Mouse (Mus musculus) left cerebral cortex, adult 2 months (tissue): ENCODE measurements around the gene Tyw1. TPM values are rescaled to one million over a fixed set of nuclear protein-coding genes. Genes with fewer than 3 reads are reported as not detected.

Source experiments
- DNase-seq, 2 experiments: peaks; one replicate each; pipeline ENCODE4 v3.0.0; 2021 to 2022; ENCODE audit warnings: low spot score in 2 of 2, mixed read lengths in 1 of 2; ENCODE audit errors: extremely low spot score in 1 of 2
- H3K27ac ChIP-seq: fragments of 200-600 bp; 2 replicates; pipeline ENCODE4 v1.8.1; 2022
- H3K4me3 ChIP-seq: fragments of 200-600 bp; 2 replicates; pipeline ENCODE4 v1.8.1; 2022
- CTCF ChIP-seq: fragments of 200-600 bp; IDR thresholded peaks from 2 replicates; pipeline ENCODE4 v1.8.1; 2022; ENCODE audit warnings: antibody characterized with exemption, mild to moderate bottlenecking, moderate library complexity
- intact Hi-C: fragments of 180-260 bp; cut with DNase I; formaldehyde crosslinking; loops from one replicate; pipeline ENCODE4 v1.15.1; 2025
- total RNA-seq, 2 experiments: library from RNA; stranded (reverse); gene quantifications; 2 replicates each; pipeline ENCODE4 v1.2.3; 2021

Gene Tyw1
- total RNA-seq, 2 experiments from 2014 or later = 15.4 to 16.1 TPM

GRCm38 (mm10) chr5:130363773-130364172 is 108.4 kb downstream of the Tyw1 start:
- H3K27ac ChIP-seq = no peak overlapping the region
- TF ChIP-seq CTCF = no peak
- intact Hi-C loops = no loop called here
- no peak overlapping the region for H3K4me3 ChIP-seq
- DNase-seq = no peak

- no peak for DNase-seq
- Histone ChIP-seq H3K4me3 (no peak overlapping the region), H3K27ac (no peak overlapping the region)
- intact Hi-C loops = no loop called here
- no peak for TF ChIP-seq CTCF
Observed at GRCm38 (mm10) chr5:130368236-130368635, 112.8 kb downstream of the Tyw1 start.

- intact Hi-C loops = no loop called here
- no peak for TF ChIP-seq CTCF
- no peak for DNase-seq
- H3K4me3 ChIP-seq = no peak within 1 kb of the TSS
- no peak within 1 kb of the TSS for H3K27ac ChIP-seq
Observed at GRCm38 (mm10) chr5:130369237-130369636, 113.8 kb downstream of the Tyw1 start, which contains the start of gene Caln1. Gene Caln1 (plus strand): TSS chr5:130369455.

- intact Hi-C loops = no loop called here
- TF ChIP-seq CTCF = no peak
- Histone ChIP-seq H3K27ac (no peak overlapping the region), H3K4me3 (no peak overlapping the region)
- no peak for DNase-seq
Observed at GRCm38 (mm10) chr5:130375411-130375810, 120.0 kb downstream of the Tyw1 start.

DNA sequence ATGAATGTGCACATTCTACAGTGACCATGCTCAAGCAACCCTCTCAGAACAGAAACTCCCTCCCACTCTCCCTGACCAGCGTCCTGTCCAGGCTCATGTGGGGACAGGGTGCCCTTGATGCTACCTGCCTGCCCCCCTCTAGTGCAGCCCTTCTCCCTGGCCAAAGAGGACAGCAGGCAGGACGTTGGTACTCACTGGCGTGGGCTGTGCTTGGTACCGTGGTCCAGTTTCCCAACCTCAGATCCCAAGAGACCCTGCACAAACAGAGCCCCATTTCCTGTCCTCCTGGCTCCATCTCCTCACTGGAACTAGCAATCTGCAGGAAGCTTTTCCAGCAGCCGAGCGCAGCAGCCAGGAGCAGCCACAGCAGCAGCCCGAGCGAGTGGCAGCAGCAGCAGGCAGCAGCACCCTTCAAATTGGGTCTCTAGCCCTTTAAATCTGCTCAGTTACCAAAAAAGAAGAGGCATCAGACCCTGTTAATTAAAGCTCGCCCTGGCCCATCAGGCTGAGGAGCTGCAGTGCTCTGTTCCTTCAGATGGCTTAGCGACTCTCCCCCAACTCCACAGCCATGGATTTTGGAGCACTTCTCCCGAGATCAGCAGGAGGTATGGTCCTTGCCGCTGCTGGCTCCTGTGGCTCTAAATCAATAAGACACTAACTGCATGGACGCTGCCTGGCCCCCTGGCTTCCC is 128.9 kb downstream of the Tyw1 start, which contains the start of gene A330070K13Rik:
Gene A330070K13Rik (minus strand): TSS at position 410 of the 691 bp plus-strand sequence.
- peak; percentile 23 to 27 for DNase-seq
- H3K27ac ChIP-seq = peak within 1 kb of the TSS; percentile 72
- intact Hi-C loops = no loop called here

DNA sequence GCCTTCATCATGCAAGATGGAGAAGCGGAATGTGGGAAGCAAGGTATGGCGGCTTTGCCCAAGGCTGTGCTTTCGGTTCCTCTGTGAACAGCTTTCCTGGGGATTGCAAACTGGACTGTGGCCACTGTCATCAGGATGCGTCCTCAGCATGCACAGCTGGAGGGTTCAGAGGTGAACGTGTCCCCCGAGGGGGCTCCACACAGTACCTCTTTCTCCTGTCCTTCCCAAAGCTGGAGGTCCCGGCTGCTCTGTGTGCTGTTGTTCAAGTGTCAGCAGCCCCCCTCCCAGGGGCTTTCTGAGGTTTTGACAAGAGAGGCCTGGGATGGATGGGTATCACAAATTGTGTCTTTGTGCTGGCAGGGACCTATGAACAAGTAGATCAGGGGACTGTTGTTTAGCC is 131.0 kb downstream of the Tyw1 start:
- DNase-seq = no peak
- TF ChIP-seq CTCF = no peak
- intact Hi-C loops = no loop called here
- H3K27ac ChIP-seq = no peak overlapping the region
- H3K4me3 ChIP-seq = no peak overlapping the region

More for the DNA sequence above, 128.9 kb downstream of the Tyw1 start, which contains the start of gene A330070K13Rik:
- H3K4me3 ChIP-seq = peak within 1 kb of the TSS; percentile 47
- no peak for TF ChIP-seq CTCF

Other genes with a start within 250 kb of the Tyw1 start
- 10 to 100 TPM; 15.7 to 23.5 TPM for gene Asl, start 226.4 kb upstream of the Tyw1 start, total RNA-seq
- 10 to 100 TPM; 30.2 to 30.8 TPM for gene Crcp, start 226.3 kb upstream of the Tyw1 start, total RNA-seq
- gene Tpst1, start 182.3 kb upstream of the Tyw1 start, total RNA-seq = 10 to 100 TPM; 34.0 to 34.1 TPM
- gene Kctd7, start 110.8 kb upstream of the Tyw1 start, total RNA-seq = 10 to 100 TPM; 13.2 to 13.8 TPM
- 10 to 100 TPM; 59.2 to 66.9 TPM for gene Rabgef1, start 83.8 kb upstream of the Tyw1 start, total RNA-seq
- 10 to 100 TPM; 37.9 to 39.1 TPM for gene Tmem248, start 38.5 kb upstream of the Tyw1 start, total RNA-seq
- 10 to 100 TPM; 83.8 to 90.4 TPM for gene Sbds, start 89 bp upstream of the Tyw1 start, total RNA-seq
- 100 to 1,000 TPM; 116 to 124 TPM for gene Caln1, start 113.8 kb downstream of the Tyw1 start, total RNA-seq
- 1 to 10 TPM; 1.0 to 1.6 TPM for gene A330070K13Rik, start 129.0 kb downstream of the Tyw1 start, total RNA-seq